Mouse (Mus musculus): Measurements from ENCODE around the gene C1qtnf6.
A peak's percentile ranks its signal among the peaks of the same experiment; 100 is the strongest.

The C1qtnf6 gene

DNA sequence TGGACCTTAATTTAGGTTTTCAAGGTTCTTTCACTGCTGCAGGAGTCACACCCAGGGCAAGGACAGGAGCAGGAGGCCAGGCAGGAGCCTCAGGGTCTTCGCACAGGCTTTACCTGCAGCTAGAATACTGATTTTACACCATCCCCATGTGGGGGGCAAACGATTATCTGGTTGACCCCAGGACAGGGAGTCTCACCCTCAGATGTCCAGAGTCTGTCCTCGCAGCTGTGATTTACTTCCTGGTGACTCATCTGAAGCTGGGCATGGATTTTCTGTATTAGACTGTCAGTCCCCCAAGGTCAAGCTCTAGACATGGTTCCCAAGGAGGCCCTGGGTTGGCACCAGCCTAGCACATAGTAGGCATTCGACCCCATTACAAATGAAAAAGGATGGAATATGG lies 14.8 kb upstream of the C1qtnf6 start:
- no peak for DNase-seq (ENCODE audit: low spot score in 2 of 2)

DNA sequence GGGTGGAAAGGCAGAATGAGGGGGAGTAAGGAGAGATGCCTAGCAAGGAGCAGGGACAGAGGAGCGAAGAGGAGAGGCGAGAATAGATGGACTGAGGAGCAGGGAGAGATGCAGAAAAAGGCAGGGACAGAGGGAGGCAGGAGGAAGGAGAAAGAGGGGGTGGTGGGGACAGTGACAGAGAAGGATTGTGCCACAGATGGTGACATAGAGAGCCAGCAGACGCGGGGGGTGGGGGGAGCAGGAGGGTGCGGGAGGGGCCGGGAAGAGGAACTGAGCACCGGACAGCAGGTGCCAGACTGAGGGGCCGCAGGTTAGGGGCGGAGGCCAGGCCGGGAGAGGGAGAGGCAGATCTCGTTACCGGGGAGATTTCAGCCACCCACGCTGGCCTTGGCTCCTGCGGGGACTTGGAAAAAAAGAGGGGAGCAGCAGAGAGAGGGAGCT lies 13.4 kb upstream of the C1qtnf6 start, which contains the start of gene Sstr3:
Gene Sstr3 (minus strand): TSS at position 125 of the 441 bp plus-strand sequence.
- DNase-seq (ENCODE audit: low spot score in 2 of 2) = no peak

DNA sequence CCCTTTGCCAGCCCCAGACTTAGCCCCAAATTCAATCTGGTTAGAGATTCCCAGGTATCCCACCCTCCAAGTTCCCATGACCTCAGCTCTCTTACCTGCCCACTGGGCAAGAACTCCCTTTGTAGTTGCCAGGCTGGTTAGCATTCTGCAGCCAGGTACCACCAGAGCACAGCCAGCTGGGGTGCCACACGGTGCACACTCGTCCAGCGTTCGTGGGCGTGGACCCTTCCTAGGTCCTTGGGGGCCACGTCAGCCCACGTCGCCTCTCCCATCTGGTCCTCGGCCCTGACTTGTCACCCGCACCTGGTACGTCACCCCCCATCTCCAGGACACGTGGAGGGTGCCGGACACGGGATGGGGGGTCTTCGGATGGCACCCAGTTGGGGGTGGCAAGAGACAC lies 12.8 kb upstream of the C1qtnf6 start:
- DNase-seq (ENCODE audit: low spot score in 2 of 2) = no peak

DNA sequence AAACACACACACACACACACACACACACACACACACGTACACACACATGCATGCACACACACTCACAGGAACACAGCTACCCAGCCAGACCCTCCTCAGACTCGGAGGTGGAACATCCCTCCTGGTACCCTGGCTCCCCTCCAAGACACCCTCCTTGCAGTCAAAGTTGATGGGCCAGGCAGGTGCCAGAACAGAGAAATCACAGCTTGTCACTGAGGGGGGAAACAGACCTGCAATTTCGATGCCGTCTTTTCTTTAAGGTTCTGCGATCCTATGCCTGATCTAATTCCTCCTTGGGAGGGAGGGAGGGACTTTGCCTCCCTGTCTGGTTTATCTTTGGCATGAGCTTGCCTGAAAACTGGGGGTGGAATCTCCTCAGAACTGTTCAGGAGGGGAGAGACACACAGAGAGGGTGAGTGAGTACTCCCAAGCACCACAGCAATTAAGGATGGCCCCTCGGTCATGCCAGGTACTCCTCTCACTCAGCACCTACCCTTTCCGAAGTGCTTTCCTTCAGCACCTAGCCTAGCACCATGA lies 11.6 kb upstream of the C1qtnf6 start:
- no peak for DNase-seq (ENCODE audit: low spot score in 2 of 2)

DNA sequence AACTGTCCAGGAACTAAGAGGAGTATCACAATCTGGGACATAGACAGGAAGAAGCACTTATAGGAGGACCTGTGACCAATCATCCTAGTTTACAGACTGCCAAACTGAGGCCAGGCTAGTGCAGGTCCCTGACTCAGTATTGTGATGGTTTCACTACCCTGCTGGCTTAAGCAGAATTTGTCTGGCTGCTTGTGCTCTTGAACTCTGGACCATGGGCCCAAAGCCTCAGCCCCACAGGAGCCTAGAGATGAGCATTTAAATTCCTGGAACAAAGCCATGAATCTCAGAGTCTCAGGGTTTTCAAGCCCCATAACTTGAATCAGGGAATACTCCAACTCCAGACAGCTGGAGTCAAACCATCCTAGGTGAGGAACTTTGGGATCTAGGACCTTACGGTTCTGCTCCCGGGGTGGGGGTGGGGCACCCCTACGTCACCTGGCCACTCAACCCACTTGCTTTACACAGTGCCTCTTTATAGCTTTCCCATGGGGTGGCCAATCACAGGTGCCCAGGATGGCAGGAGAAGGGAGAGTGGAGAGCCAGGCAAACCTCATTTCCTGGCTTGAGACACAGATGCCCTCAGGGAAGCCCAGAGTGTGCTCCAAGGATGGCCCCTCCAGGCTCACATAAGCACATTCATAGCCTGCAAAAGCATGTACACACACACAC lies 11.0 kb upstream of the C1qtnf6 start:
- no peak for DNase-seq (ENCODE audit: low spot score in 2 of 2)

DNA sequence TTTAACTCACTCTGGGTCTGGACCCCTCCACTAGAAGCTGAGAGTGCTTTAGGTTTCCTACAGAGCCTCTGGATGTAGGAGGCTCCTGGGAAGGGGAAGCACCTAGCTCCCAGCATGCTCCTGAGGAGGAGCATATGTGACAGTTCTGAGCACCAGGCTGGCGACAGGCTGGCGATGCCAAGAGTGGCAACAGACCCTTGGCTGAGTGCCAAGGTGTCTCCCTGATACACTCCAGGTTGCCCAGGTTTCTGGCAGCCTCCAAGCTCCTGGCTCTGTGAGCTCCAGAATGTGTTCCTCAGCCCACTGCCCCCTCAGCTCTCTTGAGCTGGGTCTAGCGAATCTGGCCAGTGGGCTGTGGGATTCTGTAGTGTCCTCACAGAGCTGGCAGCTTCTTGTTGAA lies 10.4 kb upstream of the C1qtnf6 start:
- DNase-seq (ENCODE audit: low spot score in 2 of 2) = no peak

DNA sequence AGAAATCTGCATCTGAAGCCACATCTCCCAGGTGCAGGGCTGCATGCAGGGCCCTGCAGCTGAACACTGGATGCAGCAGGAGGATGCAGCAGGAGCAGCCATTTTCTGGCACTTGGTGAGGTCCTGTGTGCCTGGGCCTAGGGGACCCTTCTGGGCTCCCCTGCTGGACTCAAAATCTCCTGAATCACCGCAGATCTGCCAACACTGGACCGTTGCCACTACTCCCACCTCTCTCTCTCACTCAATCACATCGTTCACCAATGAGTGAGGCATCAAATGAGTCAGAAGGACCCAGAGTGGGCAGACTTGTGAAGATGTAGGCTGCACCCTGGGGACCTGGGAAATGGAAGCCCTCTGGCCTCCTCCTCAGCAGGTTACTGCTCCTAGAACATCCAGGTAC lies 9.8 kb upstream of the C1qtnf6 start:
- DNase-seq (ENCODE audit: low spot score in 2 of 2) = no peak

DNA sequence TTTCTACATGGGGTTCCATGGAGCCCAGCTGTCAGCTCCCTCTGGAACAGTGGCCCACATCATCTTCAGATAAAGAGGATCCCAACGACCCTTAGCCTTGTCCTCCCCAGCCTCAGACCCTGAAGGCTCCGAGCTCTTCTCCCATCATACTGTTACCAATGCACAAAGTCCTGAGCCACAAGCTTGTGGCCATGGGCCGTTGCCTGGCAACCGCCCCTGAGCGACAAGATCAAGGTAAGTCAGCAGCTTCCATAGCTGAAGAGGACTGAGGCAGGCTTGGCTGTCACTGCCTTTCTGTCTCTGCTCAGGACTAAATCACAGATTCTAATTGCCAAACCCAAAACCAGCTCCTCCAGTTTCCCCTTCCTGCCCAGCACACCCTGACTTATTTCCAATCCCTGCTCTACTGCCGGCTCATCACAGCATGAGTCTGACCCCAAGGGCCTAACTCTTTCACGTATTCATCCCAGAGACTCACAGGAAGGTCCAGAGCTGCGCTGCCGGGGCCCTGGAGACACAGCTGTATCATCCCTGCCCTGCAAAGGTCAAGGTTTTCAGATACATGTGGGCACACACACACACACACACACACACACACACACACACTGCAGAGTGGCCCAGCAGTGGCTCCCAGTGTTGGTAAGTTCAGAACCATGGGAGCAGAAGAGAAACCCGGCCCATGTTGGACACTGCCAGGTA lies 4.7 kb upstream of the C1qtnf6 start:
- DNase-seq (ENCODE audit: low spot score in 2 of 2) = no peak

DNA sequence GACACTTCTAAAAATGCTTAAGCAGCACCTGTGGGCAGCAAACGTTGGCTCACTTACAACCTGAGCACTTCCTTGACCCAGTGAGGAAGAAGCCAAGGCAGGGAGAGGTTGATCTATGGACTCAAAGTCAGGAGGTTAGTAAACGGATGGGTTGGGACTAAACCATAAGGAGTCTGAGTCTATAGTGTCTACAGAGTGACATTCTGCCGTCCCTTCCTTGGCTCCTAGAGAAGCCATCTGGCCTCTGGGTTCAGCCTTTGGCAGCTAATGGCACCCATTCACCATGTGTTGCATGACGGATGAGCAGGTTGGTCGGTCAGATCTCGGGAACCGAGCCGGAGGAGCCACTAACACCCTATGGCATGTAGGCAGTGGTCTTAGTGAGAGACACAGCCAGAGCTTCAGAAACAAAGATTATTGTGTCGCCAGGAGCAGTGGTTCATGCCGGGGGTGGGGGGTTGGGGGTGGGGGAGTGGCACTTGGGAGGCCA lies 2.2 kb upstream of the C1qtnf6 start:
- no peak for DNase-seq (ENCODE audit: low spot score in 2 of 2)

DNA sequence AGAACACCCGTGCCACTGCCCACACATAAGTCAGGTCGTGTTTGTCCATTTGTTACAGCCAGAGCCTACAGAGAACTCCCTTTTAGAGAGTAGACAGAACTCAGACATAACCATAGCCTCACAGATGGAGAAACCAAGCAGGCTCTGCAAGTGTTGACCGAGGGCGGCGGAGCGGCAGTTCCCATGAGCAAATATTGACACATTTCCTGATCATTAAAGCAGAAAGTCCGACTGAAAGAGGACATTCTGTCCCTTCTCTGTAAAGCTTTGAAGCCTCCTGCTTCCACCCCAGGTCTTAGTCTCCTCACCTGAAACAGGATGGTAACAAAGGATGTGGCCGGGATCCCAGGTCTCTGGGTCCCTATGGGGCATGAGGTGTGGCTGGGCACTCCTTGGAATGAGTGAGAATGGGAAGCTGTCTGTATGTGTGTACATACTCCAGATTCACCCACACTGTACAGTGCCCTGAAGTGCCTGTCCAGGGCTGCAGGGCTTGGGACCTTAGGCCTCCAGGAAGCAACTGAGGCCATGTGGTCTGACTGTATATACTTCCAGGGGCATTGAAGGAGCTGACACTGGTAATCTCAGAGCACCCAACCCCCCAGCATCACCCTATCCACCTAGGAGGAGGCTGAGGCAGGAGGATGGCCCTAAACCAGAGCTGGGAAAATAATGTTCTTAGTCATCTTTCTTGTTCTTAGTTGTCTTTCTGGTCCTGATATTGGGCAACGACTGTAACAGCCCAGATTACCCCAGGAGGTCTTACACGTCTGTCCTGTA lies 1.5 kb upstream of the C1qtnf6 start:
- DNase-seq (ENCODE audit: low spot score in 2 of 2) = no peak

DNA sequence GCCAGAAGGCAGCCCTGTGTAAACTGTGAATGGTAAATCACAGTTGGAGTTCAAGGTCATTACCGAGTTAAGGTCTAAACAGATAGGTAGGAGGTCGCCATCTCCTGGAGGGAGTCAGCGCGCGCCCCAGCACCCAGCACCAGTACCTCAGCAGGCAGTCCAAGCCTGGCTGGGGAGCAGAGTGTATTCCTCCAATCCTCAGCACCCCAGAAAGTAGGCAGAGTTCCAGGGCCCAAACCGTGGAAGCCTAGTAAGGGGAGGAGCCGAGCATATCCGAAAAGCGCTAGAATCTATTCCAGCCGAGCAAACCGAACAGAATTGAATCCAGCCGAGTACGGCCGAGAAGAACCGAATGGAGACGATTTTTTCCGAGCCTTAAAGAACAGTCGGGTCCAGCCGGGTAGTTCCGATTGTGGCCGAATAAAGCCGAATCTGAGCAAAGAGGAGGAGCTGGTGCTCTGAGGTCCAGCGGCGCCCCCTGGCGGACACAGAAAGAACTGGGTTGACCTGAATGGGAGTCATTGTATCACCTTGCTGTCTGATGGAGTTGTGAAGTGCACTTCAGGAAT lies 769 bp upstream of the C1qtnf6 start:
- DNase-seq (ENCODE audit: low spot score in 2 of 2) = peak; percentile 98 to 99

DNA sequence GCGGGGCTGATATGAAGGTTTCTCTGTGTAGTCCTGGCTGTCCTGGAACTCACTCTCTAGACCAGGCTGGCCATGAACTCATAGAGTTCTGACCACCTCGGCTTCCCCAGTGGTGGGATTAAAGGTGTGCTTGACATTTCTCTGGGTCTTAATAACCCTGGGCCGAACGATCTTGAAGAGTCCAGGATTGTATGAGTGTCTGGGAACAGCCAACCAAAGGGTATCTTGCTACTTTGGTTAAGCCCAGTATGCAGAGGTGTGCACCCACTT lies 170 bp upstream of the C1qtnf6 start:
- no peak for DNase-seq (ENCODE audit: low spot score in 2 of 2)

DNA sequence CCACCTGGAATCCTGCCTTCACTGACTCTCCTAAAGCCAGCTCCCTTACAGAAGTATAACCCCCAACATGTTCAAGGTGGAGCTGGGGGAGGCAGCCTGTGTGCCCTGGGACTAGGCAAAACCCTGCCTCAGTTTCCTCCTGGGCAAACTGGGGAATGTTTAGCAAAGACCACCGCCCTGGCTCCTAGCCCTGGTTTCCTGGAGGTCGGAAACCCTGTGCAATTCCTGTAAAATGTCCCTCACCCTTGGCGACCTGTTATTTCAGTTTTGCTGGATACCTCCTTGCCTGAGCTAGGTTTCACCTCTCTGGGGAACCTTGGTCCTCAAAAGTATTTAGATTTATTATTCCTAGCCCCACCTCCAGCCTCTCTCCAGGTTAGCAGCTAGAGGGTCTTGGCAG lies 1.1 kb downstream of the C1qtnf6 start:
- DNase-seq (ENCODE audit: low spot score in 2 of 2) = no peak

DNA sequence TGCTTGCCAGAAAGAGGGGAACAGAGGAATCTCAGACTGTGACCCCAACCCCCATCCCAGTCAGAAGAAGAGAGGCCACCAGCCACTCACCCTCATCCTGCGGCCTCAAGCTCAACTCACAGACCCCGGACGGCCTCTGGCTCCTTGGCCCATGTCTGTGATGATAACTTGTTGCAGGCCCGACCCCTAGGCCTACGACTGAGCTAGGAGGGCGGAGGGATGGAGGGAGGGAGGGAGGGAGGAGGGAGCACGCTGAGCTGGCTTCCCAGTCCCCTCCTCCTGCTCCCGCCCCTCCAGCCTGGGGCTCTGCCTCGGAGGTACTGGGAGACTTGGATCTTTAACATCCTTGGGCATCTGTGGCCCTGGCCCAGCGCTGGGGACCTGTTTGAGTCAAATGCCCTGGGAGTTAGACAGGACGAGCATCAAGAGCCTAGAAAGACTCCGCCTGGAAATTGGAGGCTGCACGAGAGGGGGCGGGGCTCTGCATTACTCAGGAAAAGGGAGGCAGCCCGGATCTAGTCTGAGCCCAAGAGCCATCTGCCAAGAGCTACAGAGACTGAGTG lies 1.7 kb downstream of the C1qtnf6 start:
- peak; percentile 65 for DNase-seq (ENCODE audit: low spot score in 2 of 2)

DNA sequence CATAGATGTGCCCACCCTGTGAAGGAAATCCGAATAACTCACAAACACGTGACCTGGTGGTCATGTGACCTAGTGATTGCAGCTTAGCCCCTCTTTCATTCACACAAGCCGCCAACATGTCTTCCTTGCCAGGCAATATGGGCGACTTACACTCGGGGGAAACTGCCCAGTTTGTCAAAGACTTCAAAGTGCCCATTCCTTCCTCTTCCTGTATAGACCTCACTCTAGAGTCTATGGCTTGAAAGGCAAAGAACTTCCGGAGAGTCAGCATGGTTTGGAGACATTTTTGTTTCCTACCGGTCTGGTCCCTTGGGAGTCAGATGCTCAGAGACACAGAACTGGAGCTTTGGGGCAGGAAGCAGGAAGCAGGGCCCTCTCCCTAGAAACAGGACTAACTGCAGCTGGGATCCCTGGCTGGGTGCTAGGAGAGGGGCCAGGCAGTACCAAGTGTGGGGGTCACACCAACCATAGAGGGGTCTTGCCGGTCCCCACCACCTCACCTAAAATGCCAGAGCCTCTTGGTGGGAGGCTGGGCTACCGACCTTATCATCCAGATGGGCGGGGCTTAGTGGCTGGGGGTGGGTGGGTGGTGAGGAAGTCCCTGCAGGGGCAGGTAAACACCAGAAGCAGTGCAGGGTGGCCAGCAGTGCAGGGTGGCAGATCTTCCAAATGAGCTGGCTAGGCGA lies 2.3 kb downstream of the C1qtnf6 start:
- DNase-seq (ENCODE audit: low spot score in 2 of 2) = no peak

DNA sequence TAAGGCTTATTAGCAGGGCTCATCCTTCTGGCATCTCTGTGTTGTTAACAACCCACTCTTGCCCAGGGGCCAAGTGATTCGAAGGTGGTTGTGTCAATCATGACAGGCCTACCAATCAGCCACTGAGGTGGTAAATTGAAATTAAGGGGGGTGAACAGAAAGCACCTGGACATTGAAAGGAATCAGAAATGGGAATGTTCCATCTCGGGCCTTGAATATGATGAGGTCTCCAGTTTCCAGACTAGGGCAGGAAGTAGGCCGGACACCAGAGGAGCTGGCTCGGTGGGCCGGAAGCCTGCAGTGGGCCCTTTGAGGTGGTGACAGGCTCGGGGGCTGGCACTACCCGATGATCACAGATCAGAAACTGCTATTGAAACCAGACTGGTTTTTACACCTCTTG lies 3.2 kb downstream of the C1qtnf6 start:
- peak in 1 of 2 experiments; percentile 62 for DNase-seq (ENCODE audit: low spot score in 2 of 2)

DNA sequence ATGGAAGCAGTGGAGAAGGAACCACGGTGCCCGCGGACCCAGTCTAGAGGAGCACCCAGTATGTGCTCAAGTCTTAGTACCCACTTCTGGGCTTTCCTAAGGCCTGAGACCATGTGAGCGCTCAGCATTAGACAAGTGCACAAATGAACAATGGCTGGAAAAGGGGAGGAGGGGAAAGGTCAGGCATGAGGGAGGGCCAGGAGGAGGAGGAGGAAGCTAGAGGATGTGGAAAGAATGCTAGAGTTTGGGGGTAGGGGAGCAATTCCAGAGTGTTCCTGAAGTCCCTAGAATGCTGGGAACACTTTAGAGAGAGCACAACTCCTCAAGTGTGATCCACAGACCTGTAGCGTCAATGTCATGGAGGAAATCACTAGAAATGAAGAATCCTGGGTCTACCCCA lies 7.1 kb downstream of the C1qtnf6 start:
- no peak for DNase-seq (ENCODE audit: low spot score in 2 of 2)

DNA sequence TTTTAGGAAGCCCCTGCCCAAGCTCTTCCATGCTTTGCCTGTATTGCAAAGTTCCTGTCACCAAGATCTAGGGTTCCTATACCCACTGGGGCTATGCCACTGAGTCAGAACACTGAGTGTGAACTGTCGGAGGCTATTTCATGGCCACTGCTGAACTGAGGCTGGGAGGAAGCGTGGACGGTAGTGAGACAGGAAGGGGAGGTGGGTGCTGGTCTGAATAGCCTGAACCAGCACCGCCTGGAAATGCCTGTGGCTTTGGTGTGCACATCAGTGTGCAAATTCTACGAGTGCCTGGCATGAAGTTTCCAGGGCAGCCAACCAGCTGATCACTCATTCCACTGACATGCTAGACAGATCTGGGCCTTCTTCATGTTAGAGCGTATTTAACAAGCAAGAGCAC lies 9.3 kb downstream of the C1qtnf6 start:
- no peak for DNase-seq (ENCODE audit: low spot score in 2 of 2)

DNA sequence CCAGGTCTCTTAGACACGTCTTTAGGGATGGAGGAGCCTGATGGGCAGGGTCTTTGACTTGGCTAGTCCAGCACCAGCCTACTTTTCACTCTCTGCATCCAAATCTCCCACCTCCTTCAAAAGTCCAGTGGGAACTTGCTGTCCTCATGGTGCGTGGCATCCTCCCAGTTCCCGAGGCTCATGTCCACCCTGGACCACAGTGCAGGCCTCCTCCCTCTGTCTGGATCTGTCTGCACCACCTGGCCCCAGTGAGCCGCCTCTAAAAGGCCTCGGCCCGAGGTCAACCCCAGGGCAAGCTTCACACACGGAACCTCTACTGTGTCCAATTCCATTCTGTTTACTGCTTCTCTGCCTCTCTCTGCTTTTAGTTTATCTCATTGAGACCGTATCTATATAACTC lies 9.9 kb downstream of the C1qtnf6 start:
- no peak for DNase-seq (ENCODE audit: low spot score in 2 of 2)

DNA sequence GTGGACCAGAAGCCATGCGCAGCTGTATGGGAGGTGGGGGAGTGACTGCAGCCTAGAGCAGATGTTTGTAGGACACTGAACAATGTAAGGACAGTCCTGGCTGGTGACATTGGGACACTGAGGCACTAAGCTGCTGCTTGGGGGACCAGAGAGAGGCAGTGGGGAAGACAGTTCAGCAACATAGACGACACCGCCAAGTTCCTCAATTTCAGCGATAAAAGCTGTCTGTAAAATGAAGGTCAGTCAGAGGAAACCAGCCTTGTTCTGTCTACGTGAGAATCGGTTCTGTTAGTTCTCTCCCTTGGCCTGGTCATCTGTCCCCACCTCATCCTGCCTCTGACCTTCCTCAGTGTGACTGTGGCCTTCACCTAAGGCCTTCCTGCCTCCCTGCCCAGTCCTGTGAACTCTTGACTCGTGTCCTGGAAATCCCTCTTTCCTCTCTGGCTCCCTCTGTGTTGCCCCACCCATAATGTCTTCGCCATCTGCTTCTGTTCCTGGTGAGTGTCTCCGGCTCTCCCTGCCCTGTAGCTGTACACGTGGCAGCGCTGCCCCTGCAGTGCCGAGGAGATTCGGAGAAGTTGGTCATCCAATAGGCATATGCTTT lies 11.0 kb downstream of the C1qtnf6 start:
- DNase-seq (ENCODE audit: low spot score in 2 of 2) = no peak

DNA sequence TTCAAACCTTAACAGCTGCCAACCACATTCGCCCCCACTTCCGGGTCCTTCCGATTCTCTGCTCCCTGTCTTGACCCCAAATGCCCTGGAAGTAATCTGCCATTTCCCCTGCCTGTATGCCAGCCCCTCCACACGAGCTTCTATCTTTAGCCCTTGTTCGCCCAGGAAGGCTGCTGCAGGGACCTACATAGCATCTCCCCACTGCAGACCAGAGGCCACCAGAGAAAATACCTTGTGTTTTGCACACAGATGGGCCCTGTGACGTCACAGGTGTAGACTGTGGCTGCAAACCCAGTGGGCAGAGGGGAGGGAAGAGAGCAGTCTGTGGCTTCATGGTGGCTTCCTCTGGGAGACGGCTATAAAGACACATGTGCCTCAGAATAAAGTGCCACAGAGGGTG lies 13.0 kb downstream of the C1qtnf6 start:
- DNase-seq (ENCODE audit: low spot score in 2 of 2) = no peak
